Mouse (Mus musculus): ENCODE data around the gene Aqp3. TPM values are rescaled to one million over a fixed set of nuclear protein-coding genes. Genes with fewer than 3 reads are reported as not detected.

The Aqp3 gene
- polyA plus RNA-seq, 1 experiment, result not detected

GRCm38 (mm10) chr4:41133529-41134291 is 35.7 kb upstream of the Aqp3 start:
- Histone ChIP-seq H3K4me1 (ENCODE audit: control insufficient read depth, insufficient read depth, low read length) (no peaks in the 10 kb centered on the region), H3K4me3 (ENCODE audit: insufficient read depth, low read depth, low read length) (no peak overlapping the region), H3K27ac (ENCODE audit: insufficient read depth, low read depth, low read length) (no peak overlapping the region)
- TF ChIP-seq POLR2A (IDR thresholded peaks at IDR 0.05; ENCODE audit: insufficient read depth, low read depth, low read length) (no peak), CTCF (IDR thresholded peaks at IDR 0.05; ENCODE audit: insufficient read depth, low read depth, low read length) (no peak)
- WGBS, result 92% methylated on average over 6 of the region's 6 CpGs

GRCm38 (mm10) chr4:41132471-41132870 is 34.5 kb upstream of the Aqp3 start:
- no peak overlapping the region for H3K27ac ChIP-seq (ENCODE audit: insufficient read depth, low read depth, low read length)
- H3K4me3 ChIP-seq (ENCODE audit: insufficient read depth, low read depth, low read length), result no peak overlapping the region
- TF ChIP-seq POLR2A (IDR thresholded peaks at IDR 0.05; ENCODE audit: insufficient read depth, low read depth, low read length) (no peak), CTCF (IDR thresholded peaks at IDR 0.05; ENCODE audit: insufficient read depth, low read depth, low read length) (no peak)
- 57% methylated on average over 6 of the region's 6 CpGs for WGBS
- no peaks in the 10 kb centered on the region for H3K4me1 ChIP-seq (ENCODE audit: control insufficient read depth, insufficient read depth, low read length)

GRCm38 (mm10) chr4:41129836-41130235 is 31.9 kb upstream of the Aqp3 start:
- TF ChIP-seq CTCF (IDR thresholded peaks at IDR 0.05; ENCODE audit: insufficient read depth, low read depth, low read length) (no peak), POLR2A (IDR thresholded peaks at IDR 0.05; ENCODE audit: insufficient read depth, low read depth, low read length) (no peak)
- Histone ChIP-seq H3K27ac (ENCODE audit: insufficient read depth, low read depth, low read length) (no peak overlapping the region), H3K4me1 (ENCODE audit: control insufficient read depth, insufficient read depth, low read length) (no peaks in the 10 kb centered on the region), H3K4me3 (ENCODE audit: insufficient read depth, low read depth, low read length) (no peak overlapping the region)
- WGBS, result 88% methylated on average over 3 of the region's 3 CpGs

GRCm38 (mm10) chr4:41129406-41129805 is 31.4 kb upstream of the Aqp3 start:
- no peak for TF ChIP-seq POLR2A (IDR thresholded peaks at IDR 0.05; ENCODE audit: insufficient read depth, low read depth, low read length)
- no peak for TF ChIP-seq CTCF (IDR thresholded peaks at IDR 0.05; ENCODE audit: insufficient read depth, low read depth, low read length)
- WGBS, result 1% methylated on average over 2 of the region's 2 CpGs

GRCm38 (mm10) chr4:41124180-41124951 is 26.4 kb upstream of the Aqp3 start, which contains the start of gene Nol6:
Gene Nol6, minus strand, starts transcription at chr4:41124455.
- no peak within 1 kb of the TSS for H3K27ac ChIP-seq (ENCODE audit: insufficient read depth, low read depth, low read length)
- no peak for TF ChIP-seq CTCF (IDR thresholded peaks at IDR 0.05; ENCODE audit: insufficient read depth, low read depth, low read length)
- TF ChIP-seq POLR2A (IDR thresholded peaks at IDR 0.05; ENCODE audit: insufficient read depth, low read depth, low read length), result peak; percentile 38; the same call in 1 of the 2 replicates
- WGBS, result 3% methylated on average over 29 of the region's 29 CpGs
- H3K4me1 ChIP-seq (ENCODE audit: control insufficient read depth, insufficient read depth, low read length), result peaks cover 6% of the 10 kb centered on the region
- H3K4me3 ChIP-seq (ENCODE audit: insufficient read depth, low read depth, low read length), result peak within 1 kb of the TSS; percentile 85

More at GRCm38 (mm10) chr4:41129406-41129805, 31.4 kb upstream of the Aqp3 start:
- Histone ChIP-seq H3K4me1 (ENCODE audit: control insufficient read depth, insufficient read depth, low read length) (no peaks in the 10 kb centered on the region), H3K27ac (ENCODE audit: insufficient read depth, low read depth, low read length) (no peak overlapping the region), H3K4me3 (ENCODE audit: insufficient read depth, low read depth, low read length) (no peak overlapping the region)

- no peak for TF ChIP-seq POLR2A (IDR thresholded peaks at IDR 0.05; ENCODE audit: insufficient read depth, low read depth, low read length)
- peak; percentile 66 for TF ChIP-seq CTCF (IDR thresholded peaks at IDR 0.05; ENCODE audit: insufficient read depth, low read depth, low read length)
- Histone ChIP-seq H3K4me3 (ENCODE audit: insufficient read depth, low read depth, low read length) (no peak overlapping the region), H3K27ac (ENCODE audit: insufficient read depth, low read depth, low read length) (no peak overlapping the region), H3K4me1 (ENCODE audit: control insufficient read depth, insufficient read depth, low read length) (peaks cover 6% of the 10 kb centered on the region)
- 70% methylated on average over 11 of the region's 11 CpGs for WGBS
These were observed 20.8 kb upstream of the Aqp3 start for GRCm38 (mm10) chr4:41118706-41119292.

- WGBS, result 83% methylated on average over 3 of the region's 3 CpGs
- TF ChIP-seq CTCF (IDR thresholded peaks at IDR 0.05; ENCODE audit: insufficient read depth, low read depth, low read length) (no peak), POLR2A (IDR thresholded peaks at IDR 0.05; ENCODE audit: insufficient read depth, low read depth, low read length) (no peak)
- no peak overlapping the region for H3K4me3 ChIP-seq (ENCODE audit: insufficient read depth, low read depth, low read length)
- H3K4me1 ChIP-seq (ENCODE audit: control insufficient read depth, insufficient read depth, low read length), result no peaks in the 10 kb centered on the region
- H3K27ac ChIP-seq (ENCODE audit: insufficient read depth, low read depth, low read length), result no peak overlapping the region
These were observed 18.8 kb upstream of the Aqp3 start for GRCm38 (mm10) chr4:41116817-41117216.

- WGBS, result 95% methylated on average over 15 of the region's 15 CpGs
- Histone ChIP-seq H3K4me3 (ENCODE audit: insufficient read depth, low read depth, low read length) (no peak overlapping the region), H3K27ac (ENCODE audit: insufficient read depth, low read depth, low read length) (no peak overlapping the region), H3K4me1 (ENCODE audit: control insufficient read depth, insufficient read depth, low read length) (no peaks in the 10 kb centered on the region)
- TF ChIP-seq CTCF (IDR thresholded peaks at IDR 0.05; ENCODE audit: insufficient read depth, low read depth, low read length) (no peak), POLR2A (IDR thresholded peaks at IDR 0.05; ENCODE audit: insufficient read depth, low read depth, low read length) (no peak)
These were observed 17.8 kb upstream of the Aqp3 start for GRCm38 (mm10) chr4:41115793-41116192.

- no peak for TF ChIP-seq CTCF (IDR thresholded peaks at IDR 0.05; ENCODE audit: insufficient read depth, low read depth, low read length)
- H3K4me3 ChIP-seq (ENCODE audit: insufficient read depth, low read depth, low read length), result no peak overlapping the region
- H3K27ac ChIP-seq (ENCODE audit: insufficient read depth, low read depth, low read length), result no peak overlapping the region
- WGBS, result 82% methylated on average over 6 of the region's 6 CpGs
- H3K4me1 ChIP-seq (ENCODE audit: control insufficient read depth, insufficient read depth, low read length), result no peaks in the 10 kb centered on the region
These were observed 17.1 kb upstream of the Aqp3 start for GRCm38 (mm10) chr4:41115074-41115473.

Measured in olfactory bulb, adult 2 months (tissue).